Mouse (Mus musculus) induced T-regulatory cell, adult 2 months (primary cell): ENCODE measurements around the gene Srpk2.
"Not testable (repeated sequence)": the region's sequence is repeated elsewhere in the genome, so short reads cannot be mapped to it uniquely, and the experiment has no call there.

ENCODE experiments used
- DNase-seq: peaks from one replicate; pipeline ENCODE4 v3.0.0-alpha.2; 2012; ENCODE audit warnings: low read depth

Srpk2 gene

GRCm38 (mm10) chr5:23684517-23684916 is at the start of gene Srpk2:
Gene Srpk2, minus strand, starts transcription at chr5:23684617.
- no peak for DNase-seq

GRCm38 (mm10) chr5:23721956-23722355 is 37.5 kb upstream of the Srpk2 start:
- peak; percentile 53 for DNase-seq

GRCm38 (mm10) chr5:23718881-23719328 is 34.5 kb upstream of the Srpk2 start:
- peak; percentile 81 for DNase-seq

- no peak for DNase-seq
Measured at GRCm38 (mm10) chr5:23718182-23718534, 33.7 kb upstream of the Srpk2 start.

GRCm38 (mm10) chr5:23717469-23718181 is 33.2 kb upstream of the Srpk2 start:
- peak; percentile 30 for DNase-seq

- peak; percentile 50 for DNase-seq
Measured at GRCm38 (mm10) chr5:23713401-23714335, 29.3 kb upstream of the Srpk2 start.

GRCm38 (mm10) chr5:23712130-23713001 is 27.9 kb upstream of the Srpk2 start:
- peak; percentile 79 for DNase-seq

GRCm38 (mm10) chr5:23711671-23712129 is 27.3 kb upstream of the Srpk2 start:
- not testable (repeated sequence) for DNase-seq

GRCm38 (mm10) chr5:23711244-23711643 is 26.8 kb upstream of the Srpk2 start:
- DNase-seq, result peak; percentile 36

GRCm38 (mm10) chr5:23709661-23710060 is 25.2 kb upstream of the Srpk2 start:
- DNase-seq, result no peak

- not testable (repeated sequence) for DNase-seq
Measured at GRCm38 (mm10) chr5:23706601-23707597, 22.5 kb upstream of the Srpk2 start.

- no peak for DNase-seq
Measured at GRCm38 (mm10) chr5:23697457-23697856, 13.0 kb upstream of the Srpk2 start.

GRCm38 (mm10) chr5:23683431-23683830 is 986 bp downstream of the Srpk2 start:
- no peak for DNase-seq

- no peak for DNase-seq
Measured at GRCm38 (mm10) chr5:23679006-23679405, 5.4 kb downstream of the Srpk2 start.

GRCm38 (mm10) chr5:23677883-23678282 is 6.5 kb downstream of the Srpk2 start:
- no peak for DNase-seq

GRCm38 (mm10) chr5:23677072-23677453 is 7.4 kb downstream of the Srpk2 start:
- no peak for DNase-seq

- peak; percentile 42 for DNase-seq
Measured at GRCm38 (mm10) chr5:23676156-23677071, 8.0 kb downstream of the Srpk2 start.

GRCm38 (mm10) chr5:23675499-23676155 is 8.8 kb downstream of the Srpk2 start:
- peak; percentile 62 for DNase-seq
